Mouse (Mus musculus): ENCODE measurements around the gene Gm6096. TPM values are rescaled to one million over a fixed set of nuclear protein-coding genes. Genes with fewer than 3 reads are reported as not detected.

The Gm6096 gene
- polyA plus RNA-seq, 1 experiment from 2014 or later: 0.88 TPM

DNA sequence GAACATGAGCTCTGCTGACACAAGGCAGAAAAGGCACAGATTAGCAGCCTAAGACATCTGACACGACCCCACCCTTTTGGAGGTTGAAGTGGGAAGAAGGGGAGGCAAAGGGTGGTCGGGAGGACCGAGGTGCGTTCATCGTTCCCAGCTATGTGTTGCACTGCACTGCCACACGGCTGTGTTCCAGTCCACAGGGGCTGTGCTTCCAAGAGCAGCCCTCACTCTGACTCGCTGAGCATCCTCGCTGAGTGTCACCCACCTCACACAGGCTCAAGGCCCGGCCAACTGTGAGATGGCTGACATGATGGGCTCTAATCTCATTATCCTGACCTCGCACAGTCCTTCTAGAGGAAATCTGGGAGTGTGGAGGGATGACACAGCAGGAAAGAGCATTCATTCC is 34.4 kb upstream of the Gm6096 start:
- no peak overlapping the region for H3K4me2 ChIP-seq
- H3K27me3 ChIP-seq (ENCODE audit: insufficient read depth, low read length): no peaks in the 10 kb centered on the region
- no peaks in the 10 kb centered on the region for H3K4me1 ChIP-seq (ENCODE audit: insufficient read depth)
- no peak for TF ChIP-seq CTCF (IDR thresholded peaks at IDR 0.05; ENCODE audit: low read depth)
- H3K9ac ChIP-seq: no peak overlapping the region
- no peak overlapping the region for H3K4me3 ChIP-seq (ENCODE audit: low read depth, low read length)
- no peak overlapping the region for H3K27ac ChIP-seq (ENCODE audit: low read depth)
- no peaks in the 10 kb centered on the region for H3K9me3 ChIP-seq (ENCODE audit: low read depth, low read length)
- ATAC-seq (ENCODE audit: insufficient read depth) (no peak), DNase-seq (no peak)
- peaks cover 98% of the 10 kb centered on the region for H3K36me3 ChIP-seq (ENCODE audit: insufficient read depth)
- 85% methylated on average over 10 of the region's 10 CpGs for WGBS

DNA sequence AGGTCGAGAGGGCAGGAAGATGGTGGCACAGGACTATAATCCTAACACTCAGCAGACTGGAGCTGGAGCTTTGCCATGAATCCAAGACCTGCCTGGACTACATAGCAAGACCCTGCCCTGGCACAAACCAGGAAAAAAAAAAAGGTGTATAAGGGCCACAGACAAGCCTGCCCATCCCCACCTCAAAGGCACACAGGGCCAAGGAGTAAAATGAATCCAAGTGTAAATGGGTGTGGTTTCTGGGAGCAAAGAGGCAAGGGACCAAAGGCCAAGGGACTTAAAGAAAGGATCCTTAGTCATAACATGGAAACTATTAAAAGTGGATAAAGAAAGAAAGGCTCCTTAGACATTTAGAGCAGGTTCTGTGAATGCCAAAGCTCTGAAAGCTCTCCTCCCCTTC is 32.3 kb upstream of the Gm6096 start:
- H3K4me2 ChIP-seq: no peak overlapping the region
- ATAC-seq (ENCODE audit: insufficient read depth) (no peak), DNase-seq (no peak)
- peaks cover 98% of the 10 kb centered on the region for H3K36me3 ChIP-seq (ENCODE audit: insufficient read depth)
- no peaks in the 10 kb centered on the region for H3K27me3 ChIP-seq (ENCODE audit: insufficient read depth, low read length)
- TF ChIP-seq CTCF (IDR thresholded peaks at IDR 0.05; ENCODE audit: low read depth): no peak
- H3K27ac ChIP-seq (ENCODE audit: low read depth): no peak overlapping the region
- H3K9me3 ChIP-seq (ENCODE audit: low read depth, low read length): no peaks in the 10 kb centered on the region
- H3K4me3 ChIP-seq (ENCODE audit: low read depth, low read length): no peak overlapping the region
- no peak overlapping the region for H3K9ac ChIP-seq
- WGBS: 70% methylated on average over 1 of the region's 1 CpGs
- no peaks in the 10 kb centered on the region for H3K4me1 ChIP-seq (ENCODE audit: insufficient read depth)

GRCm38 (mm10) chr7:34221594-34222250 is 29.1 kb upstream of the Gm6096 start:
- Histone ChIP-seq H3K4me2 (no peak overlapping the region), H3K4me1 (ENCODE audit: insufficient read depth) (no peaks in the 10 kb centered on the region), H3K27me3 (ENCODE audit: insufficient read depth, low read length) (no peaks in the 10 kb centered on the region), H3K36me3 (ENCODE audit: insufficient read depth) (peaks cover 97% of the 10 kb centered on the region), H3K9ac (no peak overlapping the region), H3K27ac (ENCODE audit: low read depth) (no peak overlapping the region), H3K9me3 (ENCODE audit: low read depth, low read length) (no peaks in the 10 kb centered on the region), H3K4me3 (ENCODE audit: low read depth, low read length) (no peak overlapping the region)
- DNase-seq: no peak
- WGBS: 86% methylated on average over 9 of the region's 9 CpGs
- TF ChIP-seq CTCF (IDR thresholded peaks at IDR 0.05; ENCODE audit: low read depth): no peak
- ATAC-seq (ENCODE audit: insufficient read depth): no peak

DNA sequence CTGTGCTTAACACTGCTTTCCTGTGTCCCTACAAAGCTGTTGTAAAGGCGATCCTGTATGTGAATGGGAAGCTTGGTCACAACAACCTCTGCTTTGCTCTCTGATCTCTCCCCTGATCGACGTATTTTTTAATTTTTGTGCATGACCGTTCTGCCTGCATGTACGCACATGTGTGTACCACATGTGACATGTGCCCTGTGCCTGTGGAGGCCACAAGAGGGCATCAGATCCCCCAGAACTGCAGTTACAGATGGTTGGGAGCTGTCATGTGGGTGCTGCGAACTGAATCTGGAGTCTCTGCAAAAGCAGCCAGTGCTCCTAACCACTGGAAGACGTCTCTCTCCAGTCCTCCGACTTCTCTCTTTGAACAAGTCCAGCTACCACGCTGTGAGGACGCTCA is 28.5 kb upstream of the Gm6096 start:
- Histone ChIP-seq H3K27ac (ENCODE audit: low read depth) (no peak overlapping the region), H3K9me3 (ENCODE audit: low read depth, low read length) (no peaks in the 10 kb centered on the region), H3K4me1 (ENCODE audit: insufficient read depth) (no peaks in the 10 kb centered on the region), H3K4me2 (no peak overlapping the region), H3K4me3 (ENCODE audit: low read depth, low read length) (no peak overlapping the region), H3K9ac (no peak overlapping the region), H3K36me3 (ENCODE audit: insufficient read depth) (peaks cover 97% of the 10 kb centered on the region), H3K27me3 (ENCODE audit: insufficient read depth, low read length) (no peaks in the 10 kb centered on the region)
- WGBS: 93% methylated on average over 10 of the region's 10 CpGs
- no peak for DNase-seq
- no peak for ATAC-seq (ENCODE audit: insufficient read depth)
- 0 out of 2 replicates have a peak, but pooled peaks have one; percentile 15 for TF ChIP-seq CTCF (IDR thresholded peaks at IDR 0.05; ENCODE audit: low read depth)

GRCm38 (mm10) chr7:34224308-34224707 is 26.5 kb upstream of the Gm6096 start:
- Histone ChIP-seq H3K4me1 (ENCODE audit: insufficient read depth) (no peaks in the 10 kb centered on the region), H3K27ac (ENCODE audit: low read depth) (no peak overlapping the region), H3K4me2 (no peak overlapping the region), H3K36me3 (ENCODE audit: insufficient read depth) (peaks cover 83% of the 10 kb centered on the region), H3K27me3 (ENCODE audit: insufficient read depth, low read length) (no peaks in the 10 kb centered on the region), H3K4me3 (ENCODE audit: low read depth, low read length) (no peak overlapping the region), H3K9me3 (ENCODE audit: low read depth, low read length) (no peaks in the 10 kb centered on the region), H3K9ac (no peak overlapping the region)
- DNase-seq: no peak
- 88% methylated on average over 6 of the region's 6 CpGs for WGBS
- TF ChIP-seq CTCF (IDR thresholded peaks at IDR 0.05; ENCODE audit: low read depth): no peak
- no peak for ATAC-seq (ENCODE audit: insufficient read depth)

GRCm38 (mm10) chr7:34226086-34226485 is 24.8 kb upstream of the Gm6096 start:
- WGBS: 73% methylated on average over 8 of the region's 8 CpGs
- no peaks in the 10 kb centered on the region for H3K27me3 ChIP-seq (ENCODE audit: insufficient read depth, low read length)
- no peak for ATAC-seq (ENCODE audit: insufficient read depth)

GRCm38 (mm10) chr7:34226846-34227245 is 24.0 kb upstream of the Gm6096 start:
- Histone ChIP-seq H3K27me3 (ENCODE audit: insufficient read depth, low read length) (no peaks in the 10 kb centered on the region), H3K9me3 (ENCODE audit: low read depth, low read length) (no peaks in the 10 kb centered on the region), H3K27ac (ENCODE audit: low read depth) (no peak overlapping the region), H3K36me3 (ENCODE audit: insufficient read depth) (peaks cover 58% of the 10 kb centered on the region), H3K4me2 (no peak overlapping the region), H3K4me3 (ENCODE audit: low read depth, low read length) (no peak overlapping the region), H3K9ac (no peak overlapping the region), H3K4me1 (ENCODE audit: insufficient read depth) (no peaks in the 10 kb centered on the region)
- ATAC-seq (ENCODE audit: insufficient read depth): no peak
- 86% methylated on average over 12 of the region's 12 CpGs for WGBS
- peak; percentile 41 for TF ChIP-seq CTCF (IDR thresholded peaks at IDR 0.05; ENCODE audit: low read depth)
- no peak for DNase-seq

More at GRCm38 (mm10) chr7:34226086-34226485, 24.8 kb upstream of the Gm6096 start:
- no peaks in the 10 kb centered on the region for H3K9me3 ChIP-seq (ENCODE audit: low read depth, low read length)
- no peak overlapping the region for H3K4me2 ChIP-seq
- no peak overlapping the region for H3K9ac ChIP-seq
- H3K4me1 ChIP-seq (ENCODE audit: insufficient read depth): no peaks in the 10 kb centered on the region
- H3K36me3 ChIP-seq (ENCODE audit: insufficient read depth): peaks cover 66% of the 10 kb centered on the region
- no peak overlapping the region for H3K4me3 ChIP-seq (ENCODE audit: low read depth, low read length)
- H3K27ac ChIP-seq (ENCODE audit: low read depth): no peak overlapping the region
- TF ChIP-seq CTCF (IDR thresholded peaks at IDR 0.05; ENCODE audit: low read depth): no peak
- no peak for DNase-seq
